Mouse (Mus musculus): ENCODE measurements at regions not wholly inside any gene's neighbourhood (a gene's known extent, or its start where the extent isn't known, plus 50 kb on each side); places are given as distances from the start of the nearest gene placed in this dataset.

DNA sequence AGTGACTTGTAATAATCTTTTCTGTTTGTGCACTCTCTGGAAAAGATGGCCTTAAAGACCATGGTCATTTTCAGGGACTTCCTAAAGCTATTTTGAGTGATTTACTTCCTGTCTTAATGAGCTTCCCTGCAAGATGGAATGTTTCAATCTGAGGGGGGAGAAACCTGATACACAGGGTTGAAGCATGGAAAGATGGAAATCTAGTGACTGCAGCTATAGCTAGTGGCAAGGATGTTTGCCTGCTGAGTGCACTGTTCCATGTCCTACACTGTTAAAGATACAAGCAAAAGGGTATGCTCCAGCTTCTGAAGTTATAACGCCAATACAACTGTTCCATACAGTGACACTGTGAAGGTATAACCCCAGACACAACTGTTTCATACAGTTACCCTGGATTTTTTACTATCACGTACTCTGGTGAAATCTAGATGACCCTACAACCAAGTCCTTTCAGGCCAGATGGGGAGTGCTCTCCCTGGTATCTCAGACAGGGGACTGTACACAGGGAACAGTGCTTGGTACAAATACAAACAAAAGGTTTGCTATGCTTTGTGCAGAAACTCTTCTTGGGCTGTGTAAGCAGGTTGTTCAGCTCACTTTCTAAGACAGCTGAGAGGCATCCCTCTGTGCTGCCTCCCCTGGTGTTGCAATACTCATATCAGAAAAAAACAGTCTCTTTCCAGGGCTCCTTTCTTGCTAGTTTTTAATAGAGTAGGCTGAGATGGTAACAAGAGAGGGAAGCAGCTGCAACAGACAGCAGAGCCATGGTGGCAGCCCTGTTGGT, 62.4 kb upstream of the Rfpl4b start:
- Histone ChIP-seq H3K4me3 (no peak overlapping the region), H3K79me2 (ENCODE audit: control insufficient read depth, insufficient read depth) (no peaks in the 10 kb centered on the region), H3ac (ENCODE audit: control insufficient read depth, insufficient read length) (no peak overlapping the region), H3K36me3 (ENCODE audit: control insufficient read depth, insufficient read depth) (no peaks in the 10 kb centered on the region), H3K27me3 (ENCODE audit: control insufficient read depth, insufficient read depth, insufficient read length) (no peaks in the 10 kb centered on the region), H3K4me2 (ENCODE audit: low read depth) (no peak overlapping the region)
- TF ChIP-seq MAX (IDR thresholded peaks at IDR 0.05; ENCODE audit: low read depth) (no peak), CEBPB (IDR thresholded peaks at IDR 0.05; ENCODE audit: insufficient read depth, poor library complexity, severe bottlenecking) (no peak), POLR2A (IDR thresholded peaks at IDR 0.05; ENCODE audit: insufficient read length, low read depth) (no peak), MYOD1 (IDR thresholded peaks at IDR 0.05; ENCODE audit: control insufficient read depth in 1 of 3, insufficient read length in 2 of 3, low read depth in 2 of 3) (no peak)

DNA sequence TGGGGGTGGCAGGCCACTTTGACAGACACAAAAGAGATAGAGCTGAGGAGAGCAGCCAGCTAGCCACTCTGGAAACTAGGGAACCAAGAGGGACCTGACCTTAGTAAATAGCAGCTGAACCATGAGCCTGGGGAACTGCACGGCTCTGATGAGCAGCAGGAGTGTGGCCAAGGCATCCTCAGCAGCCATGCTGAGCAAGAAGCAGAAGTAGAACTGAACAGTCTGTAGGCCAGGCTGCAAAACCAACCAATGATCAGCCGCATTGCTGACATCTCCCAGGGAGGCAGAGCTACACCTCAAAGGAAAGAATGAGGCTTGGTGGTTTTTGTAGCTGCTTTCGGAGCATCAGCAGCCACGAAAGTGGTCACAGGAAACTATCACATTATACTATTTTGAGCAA, 63.1 kb upstream of the Rfpl4b start:
- Histone ChIP-seq H3K27me3 (ENCODE audit: control insufficient read depth, insufficient read depth, insufficient read length) (no peaks in the 10 kb centered on the region), H3K79me2 (ENCODE audit: control insufficient read depth, insufficient read depth) (no peaks in the 10 kb centered on the region), H3K36me3 (ENCODE audit: control insufficient read depth, insufficient read depth) (no peaks in the 10 kb centered on the region), H3K4me3 (no peak overlapping the region), H3ac (ENCODE audit: control insufficient read depth, insufficient read length) (no peak overlapping the region), H3K4me2 (ENCODE audit: low read depth) (no peak overlapping the region)
- TF ChIP-seq POLR2A (IDR thresholded peaks at IDR 0.05; ENCODE audit: insufficient read length, low read depth) (no peak), SRF (IDR thresholded peaks at IDR 0.05; ENCODE audit: control insufficient read depth, insufficient read length, low read depth) (no peak), REST (IDR thresholded peaks at IDR 0.05; ENCODE audit: insufficient read depth, insufficient read length) (no peak), TCF3 (IDR thresholded peaks at IDR 0.05; ENCODE audit: insufficient read length, low read depth) (no peak), USF1 (IDR thresholded peaks at IDR 0.05; ENCODE audit: low read depth) (no peak), MYOD1 (IDR thresholded peaks at IDR 0.05; ENCODE audit: control insufficient read depth in 1 of 3, insufficient read length in 2 of 3, low read depth in 2 of 3) (no peak), E2F4 (IDR thresholded peaks at IDR 0.05; ENCODE audit: insufficient read depth) (no peak)

DNA sequence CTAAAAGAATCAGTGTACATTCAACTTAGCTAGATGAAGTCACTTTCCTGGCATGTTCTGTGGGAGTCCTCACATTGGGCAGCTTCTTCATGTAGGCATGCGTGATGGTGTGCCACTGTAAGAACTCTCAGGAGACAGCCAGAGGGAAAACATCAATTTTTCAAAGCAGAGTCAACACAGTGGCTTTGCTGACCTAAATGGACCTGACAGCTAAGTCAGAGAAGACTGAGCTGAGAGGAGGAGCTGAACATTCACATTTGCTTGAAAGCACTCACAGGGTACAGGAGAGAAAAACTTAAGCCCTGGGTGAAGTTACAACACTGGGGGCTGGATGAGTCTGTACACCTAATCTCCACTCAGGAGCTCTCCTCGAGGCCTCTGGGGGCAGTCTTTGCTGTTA, 64.9 kb upstream of the Rfpl4b start:
- no peak for TF ChIP-seq POLR2A (IDR thresholded peaks at IDR 0.05; ENCODE audit: insufficient read length, low read depth)
- TF ChIP-seq USF1 (IDR thresholded peaks at IDR 0.05; ENCODE audit: low read depth) = no peak
- no peak for TF ChIP-seq E2F4 (IDR thresholded peaks at IDR 0.05; ENCODE audit: insufficient read depth)
- no peak for TF ChIP-seq POLR2AphosphoS2 (IDR thresholded peaks at IDR 0.05; ENCODE audit: insufficient read length, low read depth)
- TF ChIP-seq SRF (IDR thresholded peaks at IDR 0.05; ENCODE audit: control insufficient read depth, insufficient read length, low read depth) = no peak
- TF ChIP-seq MYOG (IDR thresholded peaks at IDR 0.05; ENCODE audit: control insufficient read depth in 1 of 3, insufficient read depth in 1 of 3, insufficient read length in 2 of 3, low read depth in 2 of 3) = no peak
- TF ChIP-seq MAX (IDR thresholded peaks at IDR 0.05; ENCODE audit: low read depth) = no peak
- TF ChIP-seq MYOD1 (IDR thresholded peaks at IDR 0.05; ENCODE audit: control insufficient read depth in 1 of 3, insufficient read length in 2 of 3, low read depth in 2 of 3) = no peak
- no peak for TF ChIP-seq CEBPB (IDR thresholded peaks at IDR 0.05; ENCODE audit: insufficient read depth, poor library complexity, severe bottlenecking)
- no peak for TF ChIP-seq REST (IDR thresholded peaks at IDR 0.05; ENCODE audit: insufficient read depth, insufficient read length)
- no peak for TF ChIP-seq TCF12 (IDR thresholded peaks at IDR 0.05; ENCODE audit: insufficient read depth, poor library complexity, severe bottlenecking)
- TF ChIP-seq TCF3 (IDR thresholded peaks at IDR 0.05; ENCODE audit: insufficient read length, low read depth) = no peak
- Histone ChIP-seq H3K79me2 (ENCODE audit: control insufficient read depth, insufficient read depth) (no peaks in the 10 kb centered on the region), H3K4me2 (ENCODE audit: low read depth) (no peak overlapping the region), H3ac (ENCODE audit: control insufficient read depth, insufficient read length) (no peak overlapping the region), H3K27me3 (ENCODE audit: control insufficient read depth, insufficient read depth, insufficient read length) (no peaks in the 10 kb centered on the region), H3K4me3 (no peak overlapping the region), H3K36me3 (ENCODE audit: control insufficient read depth, insufficient read depth) (no peaks in the 10 kb centered on the region)

DNA sequence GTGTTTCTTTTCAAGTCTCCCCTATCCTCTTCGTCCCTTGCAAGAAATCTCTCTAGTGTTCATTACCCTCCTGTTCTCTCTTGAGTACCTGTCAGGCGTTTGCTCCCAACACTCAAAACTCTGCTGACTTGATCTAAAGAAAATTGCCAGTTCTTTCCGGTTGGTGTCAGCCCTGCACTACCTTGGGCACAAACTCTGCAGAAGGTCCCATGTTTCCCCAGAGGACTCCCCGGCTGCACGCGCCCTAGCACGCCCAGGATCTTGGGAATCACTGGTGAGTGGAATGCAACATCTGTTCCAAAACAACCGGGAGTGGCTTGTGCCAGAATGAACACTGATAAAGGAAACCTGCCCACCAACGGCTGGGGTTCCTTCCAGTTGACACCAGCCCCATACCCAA, 66.3 kb upstream of the Rfpl4b start:
- no peak overlapping the region for H3K4me2 ChIP-seq (ENCODE audit: low read depth)
- no peak overlapping the region for H3K4me3 ChIP-seq
- H3ac ChIP-seq (ENCODE audit: control insufficient read depth, insufficient read length) = no peak overlapping the region
- H3K27me3 ChIP-seq (ENCODE audit: control insufficient read depth, insufficient read depth, insufficient read length) = no peaks in the 10 kb centered on the region
- no peaks in the 10 kb centered on the region for H3K36me3 ChIP-seq (ENCODE audit: control insufficient read depth, insufficient read depth)
- TF ChIP-seq USF1 (IDR thresholded peaks at IDR 0.05; ENCODE audit: low read depth) = no peak
- TF ChIP-seq TCF3 (IDR thresholded peaks at IDR 0.05; ENCODE audit: insufficient read length, low read depth) = no peak
- TF ChIP-seq POLR2AphosphoS2 (IDR thresholded peaks at IDR 0.05; ENCODE audit: insufficient read length, low read depth) = no peak
- TF ChIP-seq POLR2A (IDR thresholded peaks at IDR 0.05; ENCODE audit: insufficient read length, low read depth) = no peak
- no peak for TF ChIP-seq MAX (IDR thresholded peaks at IDR 0.05; ENCODE audit: low read depth)
- no peak for TF ChIP-seq CEBPB (IDR thresholded peaks at IDR 0.05; ENCODE audit: insufficient read depth, poor library complexity, severe bottlenecking)
- TF ChIP-seq REST (IDR thresholded peaks at IDR 0.05; ENCODE audit: insufficient read depth, insufficient read length) = no peak
- TF ChIP-seq MYOG (IDR thresholded peaks at IDR 0.05; ENCODE audit: control insufficient read depth in 1 of 3, insufficient read depth in 1 of 3, insufficient read length in 2 of 3, low read depth in 2 of 3) = no peak
- TF ChIP-seq E2F4 (IDR thresholded peaks at IDR 0.05; ENCODE audit: insufficient read depth) = no peak
- TF ChIP-seq MYOD1 (IDR thresholded peaks at IDR 0.05; ENCODE audit: control insufficient read depth in 1 of 3, insufficient read length in 2 of 3, low read depth in 2 of 3) = no peak
- TF ChIP-seq SRF (IDR thresholded peaks at IDR 0.05; ENCODE audit: control insufficient read depth, insufficient read length, low read depth) = no peak
- no peak for TF ChIP-seq TCF12 (IDR thresholded peaks at IDR 0.05; ENCODE audit: insufficient read depth, poor library complexity, severe bottlenecking)
- no peaks in the 10 kb centered on the region for H3K79me2 ChIP-seq (ENCODE audit: control insufficient read depth, insufficient read depth)

DNA sequence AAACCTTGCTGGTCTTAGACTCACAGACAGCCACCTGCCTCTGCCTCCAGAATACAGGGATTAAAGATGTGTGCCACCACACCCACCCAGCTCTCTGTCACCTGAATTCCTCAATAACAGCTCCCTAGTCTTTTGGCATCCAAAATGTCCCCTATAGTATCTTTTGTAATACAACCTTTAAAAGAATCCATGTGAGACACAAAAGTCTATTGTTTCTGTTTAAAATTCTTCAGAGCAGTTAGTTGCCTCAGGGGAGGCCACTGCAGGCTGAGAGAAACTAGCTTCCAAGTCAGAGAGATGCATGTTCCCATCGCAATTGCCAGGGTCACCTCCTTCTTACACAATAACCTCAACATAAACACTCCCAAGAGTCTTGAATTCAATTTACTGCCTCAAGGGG, 70.6 kb upstream of the Lama4 start:
- no peak overlapping the region for H3K4me2 ChIP-seq (ENCODE audit: low read depth)
- no peaks in the 10 kb centered on the region for H3K36me3 ChIP-seq (ENCODE audit: control insufficient read depth, insufficient read depth)
- no peaks in the 10 kb centered on the region for H3K27me3 ChIP-seq (ENCODE audit: control insufficient read depth, insufficient read depth, insufficient read length)
- H3K4me3 ChIP-seq = no peak overlapping the region
- H3ac ChIP-seq (ENCODE audit: control insufficient read depth, insufficient read length) = no peak overlapping the region
- H3K79me2 ChIP-seq (ENCODE audit: control insufficient read depth, insufficient read depth) = no peaks in the 10 kb centered on the region
- no peak for TF ChIP-seq E2F4 (IDR thresholded peaks at IDR 0.05; ENCODE audit: insufficient read depth)
- TF ChIP-seq TCF12 (IDR thresholded peaks at IDR 0.05; ENCODE audit: insufficient read depth, poor library complexity, severe bottlenecking) = no peak
- TF ChIP-seq MYOD1 (IDR thresholded peaks at IDR 0.05; ENCODE audit: control insufficient read depth in 1 of 3, insufficient read length in 2 of 3, low read depth in 2 of 3) = no peak
- TF ChIP-seq POLR2A (IDR thresholded peaks at IDR 0.05; ENCODE audit: insufficient read length, low read depth) = no peak
- TF ChIP-seq SRF (IDR thresholded peaks at IDR 0.05; ENCODE audit: control insufficient read depth, insufficient read length, low read depth) = no peak
- no peak for TF ChIP-seq CEBPB (IDR thresholded peaks at IDR 0.05; ENCODE audit: insufficient read depth, poor library complexity, severe bottlenecking)
- no peak for TF ChIP-seq TCF3 (IDR thresholded peaks at IDR 0.05; ENCODE audit: insufficient read length, low read depth)
- TF ChIP-seq USF1 (IDR thresholded peaks at IDR 0.05; ENCODE audit: low read depth) = no peak
